Mouse (Mus musculus) naive thymus-derived CD4-positive, alpha-beta T cell, adult 5 months (primary cell): ENCODE data around the gene Rsph9. TPM values are rescaled to one million over a fixed set of nuclear protein-coding genes. Genes with fewer than 3 reads are reported as not detected.

Experiments
- polyA plus RNA-seq: library from polyadenylated mRNA; unstranded; fragments of 100-300 nt; shearing (Covaris generic); gene quantifications from one replicate; pipeline ENCODE4 v1.2.1, GENCODE M21; 2017

The Rsph9 gene
- polyA plus RNA-seq, result 0.87 TPM

DNA sequence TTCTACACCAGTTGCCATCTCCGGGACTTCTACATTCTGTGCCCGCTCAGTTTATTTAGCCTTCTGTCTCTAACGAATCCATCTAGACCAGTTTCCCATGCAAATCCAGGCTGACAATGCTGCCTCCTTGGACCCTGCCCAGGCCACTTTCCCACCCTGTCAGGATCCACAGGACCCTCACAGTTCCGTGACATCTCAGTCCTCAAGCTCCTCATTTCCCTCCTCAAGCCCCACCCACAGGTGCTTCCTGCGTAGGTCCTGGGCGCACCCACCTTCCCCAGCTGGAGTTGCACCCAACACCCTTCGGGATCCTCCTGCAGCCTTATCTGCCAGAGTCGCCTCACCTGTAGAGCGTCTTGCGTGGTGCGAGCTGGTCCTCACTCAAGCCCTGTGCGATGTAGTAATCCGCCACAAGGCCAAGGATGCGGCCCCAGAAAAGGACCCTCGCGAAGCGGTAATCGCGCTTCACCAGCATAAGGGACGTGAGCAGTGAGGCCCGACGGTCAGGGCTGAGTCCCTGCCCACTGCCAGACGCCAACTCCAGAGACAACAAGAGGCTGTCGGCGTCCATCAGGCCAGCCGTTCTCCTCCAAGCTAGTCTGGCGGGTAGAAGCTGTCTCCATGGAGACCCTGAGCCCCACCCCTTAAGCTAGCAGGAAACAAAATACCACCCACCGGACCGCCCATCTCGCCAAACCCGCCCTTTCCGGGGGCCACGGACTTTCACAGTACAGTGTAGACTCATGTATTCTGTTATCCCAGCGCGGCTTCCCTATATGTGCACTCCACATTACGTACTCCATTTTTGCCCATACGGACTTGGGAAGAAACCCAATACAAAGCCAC is at the start of gene Rsph9:
TSS of gene Rsph9 (minus strand) at position 639 of the 846 bp plus-strand sequence.

DNA sequence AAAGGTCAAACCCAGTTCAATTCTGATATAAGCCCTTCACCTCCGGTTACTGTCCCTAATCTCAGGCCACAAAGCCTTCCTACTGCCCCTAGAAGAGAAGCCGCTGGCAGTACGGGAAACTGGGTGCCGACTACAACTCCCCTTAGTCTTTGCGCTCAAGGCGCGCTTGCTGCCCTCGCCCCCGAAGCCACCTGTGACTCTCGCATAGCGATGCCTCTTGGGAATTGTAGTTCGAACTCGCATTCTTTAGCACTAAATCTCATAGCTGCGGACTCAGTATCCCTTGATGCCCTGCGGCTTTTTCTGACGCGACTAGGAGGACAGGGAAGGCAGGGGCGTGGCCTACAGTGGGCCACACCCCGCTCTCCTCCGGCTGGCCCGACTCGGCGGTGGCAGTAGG is 16.7 kb upstream of the Rsph9 start, which contains the start of gene Gtpbp2:
TSS of gene Gtpbp2 (plus strand) at position 347 of the 400 bp plus-strand sequence.

DNA sequence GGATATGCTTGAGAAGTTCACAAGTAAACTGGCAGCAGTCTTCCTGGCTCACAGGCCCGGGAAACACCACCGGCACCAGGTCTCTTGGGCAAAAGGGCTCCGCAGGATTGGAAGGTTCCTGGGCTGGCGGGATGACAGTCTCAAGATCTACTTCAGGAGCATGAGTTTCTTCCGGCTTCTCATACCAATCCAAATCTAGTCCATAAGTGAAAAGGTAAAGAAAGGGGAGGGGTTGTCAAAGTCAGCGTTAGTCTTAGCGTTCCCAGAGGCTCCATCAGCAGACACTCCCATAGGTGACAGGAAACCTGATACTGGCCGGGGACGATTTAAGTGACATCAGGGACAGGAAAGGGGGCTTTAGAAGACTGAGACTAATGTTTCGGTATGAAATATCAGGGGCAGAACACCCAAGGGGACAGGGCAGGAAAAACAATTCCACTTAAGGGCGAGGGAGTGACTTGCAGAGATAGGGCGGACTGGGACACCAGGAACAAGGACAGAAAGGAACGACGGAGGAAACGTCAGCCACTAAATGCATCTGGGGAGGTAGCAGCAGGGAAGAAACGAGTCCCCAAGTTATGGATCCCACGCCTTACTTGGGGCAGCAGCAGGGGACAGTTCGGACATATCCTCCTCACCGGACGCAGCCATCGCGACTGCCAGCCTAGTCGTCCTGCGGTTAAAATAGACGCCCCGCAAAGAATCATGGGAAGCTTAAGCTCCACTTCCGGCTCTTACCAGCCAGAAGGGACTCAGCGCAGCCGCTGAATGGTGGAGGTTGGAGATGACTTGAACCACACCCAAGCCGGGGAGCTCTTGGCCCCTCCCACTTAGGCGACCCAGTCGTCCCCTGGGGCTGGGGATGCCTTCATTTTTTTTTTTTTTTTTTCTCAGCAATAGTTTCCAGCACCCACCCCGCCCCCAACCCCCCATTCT is 9.1 kb upstream of the Rsph9 start, which contains the start of gene Mad2l1bp:
TSS of gene Mad2l1bp (minus strand) at position 707 of the 936 bp plus-strand sequence.

DNA sequence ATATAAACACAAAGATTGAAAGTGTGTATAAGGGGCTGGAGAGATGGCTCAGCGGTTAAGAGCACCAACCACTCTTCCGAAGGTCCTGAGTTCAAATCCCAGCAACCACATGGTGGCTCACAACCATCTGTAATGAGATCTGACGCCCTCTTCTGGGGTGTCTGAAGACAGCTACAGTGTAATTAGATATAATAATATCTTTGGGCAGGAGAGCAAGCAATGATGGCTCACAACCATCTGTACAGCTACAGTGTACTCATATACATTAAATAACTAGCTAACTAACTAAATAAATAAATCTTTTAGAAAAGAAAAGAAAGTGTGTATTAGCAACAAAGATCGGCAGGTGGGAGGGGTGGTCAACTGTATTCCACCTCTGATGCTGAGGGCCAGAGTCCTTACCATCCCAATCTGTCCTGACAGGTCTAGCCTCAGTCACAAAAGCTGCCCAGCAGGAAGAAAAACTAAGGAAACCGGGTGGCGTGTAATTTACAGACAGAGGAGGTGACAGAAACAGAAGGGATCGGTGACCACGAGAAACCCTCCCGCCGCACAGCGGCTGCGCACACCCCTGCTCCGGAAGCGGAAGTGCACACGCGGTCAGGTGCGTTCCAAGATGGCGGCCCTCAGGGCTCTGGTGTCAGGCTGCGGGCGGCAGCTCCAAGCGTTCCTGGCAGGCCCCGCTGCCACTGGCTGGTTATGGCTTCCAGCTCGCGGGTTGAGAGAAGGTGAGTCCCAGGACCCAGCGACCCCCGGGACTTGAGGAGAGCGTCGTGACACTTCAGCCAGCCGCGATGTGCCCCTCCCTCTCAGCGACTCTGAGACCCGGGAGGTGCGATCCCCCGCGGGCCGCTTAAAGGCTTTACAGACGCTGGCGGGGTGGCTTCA is 33.4 kb downstream of the Rsph9 start, which contains the start of gene Mrps18a:
TSS of gene Mrps18a (plus strand) at position 585 of the 888 bp plus-strand sequence.

Other genes starting within 250 kb of the Rsph9 start
- gene Vegfa, start 111.8 kb downstream of the Rsph9 start, polyA plus RNA-seq, result 5.0 TPM
- gene Mrps18a, start 33.2 kb downstream of the Rsph9 start, polyA plus RNA-seq, result 81.6 TPM
- gene Mad2l1bp, start 9.3 kb upstream of the Rsph9 start, polyA plus RNA-seq, result 41.2 TPM
- 72.4 TPM for gene Gtpbp2, start 16.8 kb upstream of the Rsph9 start, polyA plus RNA-seq
- 5.0 TPM for gene Polh, start 58.4 kb upstream of the Rsph9 start, polyA plus RNA-seq
- gene Xpo5, start 58.6 kb upstream of the Rsph9 start, polyA plus RNA-seq, result 32.3 TPM
- 54.6 TPM for gene Polr1c, start 103.8 kb upstream of the Rsph9 start, polyA plus RNA-seq
- 174 TPM for gene Yipf3, start 103.9 kb upstream of the Rsph9 start, polyA plus RNA-seq
- gene Lrrc73, start 109.3 kb upstream of the Rsph9 start, polyA plus RNA-seq, result 0.21 TPM
- gene Tjap1, start 138.8 kb upstream of the Rsph9 start, polyA plus RNA-seq, result 38.5 TPM
- not detected for gene Dlk2, start 153.2 kb upstream of the Rsph9 start, polyA plus RNA-seq
- 5.6 TPM for gene Abcc10, start 184.1 kb upstream of the Rsph9 start, polyA plus RNA-seq
- gene Zfp318, start 239.5 kb upstream of the Rsph9 start, polyA plus RNA-seq, result 10.7 TPM